Mouse (Mus musculus): ENCODE results near the gene Cc2d2b. TPM values are rescaled to one million over a fixed set of nuclear protein-coding genes. Genes with fewer than 3 reads are reported as not detected.

Cc2d2b gene
- polyA plus RNA-seq, 1 experiment from 2014 or later, result 0.15 TPM

GRCm38 (mm10) chr19:40769341-40769770 lies 20.8 kb downstream of the Cc2d2b start:
- Histone ChIP-seq H3K4me1 (ENCODE audit: control insufficient read depth, insufficient read depth, low read length) (no peaks in the 10 kb centered on the region), H3K4me3 (ENCODE audit: low read depth, low read length) (no peak overlapping the region), H3K27ac (ENCODE audit: low read depth, low read length) (no peak overlapping the region), H3K9me3 (replicated peaks; ENCODE audit: control insufficient read depth, low read length) (no peaks in the 10 kb centered on the region), H3K36me3 (ENCODE audit: control insufficient read depth, insufficient read depth, low read length) (no peaks in the 10 kb centered on the region), H3K9ac (ENCODE audit: low read length) (no peak overlapping the region), H3K27me3 (replicated peaks; ENCODE audit: control insufficient read depth, insufficient read depth, low read length) (no peaks in the 10 kb centered on the region), H3K4me2 (ENCODE audit: low read length) (no peak overlapping the region)
- DNase-seq (ENCODE audit: low spot score), result no peak
- WGBS, result 35% methylated on average over 7 of the region's 7 CpGs
- no peak for ATAC-seq

GRCm38 (mm10) chr19:40788004-40788714 lies 39.6 kb downstream of the Cc2d2b start:
- no peak for DNase-seq (ENCODE audit: low spot score)
- Histone ChIP-seq H3K4me3 (ENCODE audit: low read depth, low read length) (no peak overlapping the region), H3K4me2 (ENCODE audit: low read length) (no peak overlapping the region), H3K4me1 (ENCODE audit: control insufficient read depth, insufficient read depth, low read length) (no peaks in the 10 kb centered on the region), H3K27ac (ENCODE audit: low read depth, low read length) (no peak overlapping the region), H3K36me3 (ENCODE audit: control insufficient read depth, insufficient read depth, low read length) (no peaks in the 10 kb centered on the region), H3K27me3 (replicated peaks; ENCODE audit: control insufficient read depth, insufficient read depth, low read length) (no peaks in the 10 kb centered on the region), H3K9ac (ENCODE audit: low read length) (no peak overlapping the region), H3K9me3 (replicated peaks; ENCODE audit: control insufficient read depth, low read length) (no peaks in the 10 kb centered on the region)
- 78% methylated on average over 15 of the region's 15 CpGs for WGBS
- ATAC-seq, result no peak

GRCm38 (mm10) chr19:40788715-40789084 lies 40.1 kb downstream of the Cc2d2b start:
- Histone ChIP-seq H3K9me3 (replicated peaks; ENCODE audit: control insufficient read depth, low read length) (no peaks in the 10 kb centered on the region), H3K4me1 (ENCODE audit: control insufficient read depth, insufficient read depth, low read length) (no peaks in the 10 kb centered on the region), H3K9ac (ENCODE audit: low read length) (no peak overlapping the region), H3K4me3 (ENCODE audit: low read depth, low read length) (no peak overlapping the region), H3K4me2 (ENCODE audit: low read length) (no peak overlapping the region), H3K27me3 (replicated peaks; ENCODE audit: control insufficient read depth, insufficient read depth, low read length) (no peaks in the 10 kb centered on the region), H3K27ac (ENCODE audit: low read depth, low read length) (no peak overlapping the region), H3K36me3 (ENCODE audit: control insufficient read depth, insufficient read depth, low read length) (no peaks in the 10 kb centered on the region)
- DNase-seq (ENCODE audit: low spot score) (no peak), ATAC-seq (no peak)
- WGBS, result 82% methylated on average over 2 of the region's 2 CpGs

GRCm38 (mm10) chr19:40805176-40805737 lies 56.7 kb downstream of the Cc2d2b start:
- H3K27ac ChIP-seq (ENCODE audit: low read depth, low read length), result no peak overlapping the region
- no peak overlapping the region for H3K4me2 ChIP-seq (ENCODE audit: low read length)
- no peaks in the 10 kb centered on the region for H3K4me1 ChIP-seq (ENCODE audit: control insufficient read depth, insufficient read depth, low read length)
- H3K9ac ChIP-seq (ENCODE audit: low read length), result no peak overlapping the region
- H3K27me3 ChIP-seq (replicated peaks; ENCODE audit: control insufficient read depth, insufficient read depth, low read length), result no peaks in the 10 kb centered on the region
- WGBS, result 17% methylated on average over 7 of the region's 7 CpGs
- H3K9me3 ChIP-seq (replicated peaks; ENCODE audit: control insufficient read depth, low read length), result no peaks in the 10 kb centered on the region
- ATAC-seq (no peak), DNase-seq (ENCODE audit: low spot score) (no peak)
- H3K4me3 ChIP-seq (ENCODE audit: low read depth, low read length), result no peak overlapping the region
- H3K36me3 ChIP-seq (ENCODE audit: control insufficient read depth, insufficient read depth, low read length), result no peaks in the 10 kb centered on the region

GRCm38 (mm10) chr19:40809858-40810257 lies 61.3 kb downstream of the Cc2d2b start:
- Histone ChIP-seq H3K9ac (ENCODE audit: low read length) (no peak overlapping the region), H3K27me3 (replicated peaks; ENCODE audit: control insufficient read depth, insufficient read depth, low read length) (no peaks in the 10 kb centered on the region), H3K4me1 (ENCODE audit: control insufficient read depth, insufficient read depth, low read length) (no peaks in the 10 kb centered on the region), H3K4me2 (ENCODE audit: low read length) (no peak overlapping the region), H3K36me3 (ENCODE audit: control insufficient read depth, insufficient read depth, low read length) (no peaks in the 10 kb centered on the region), H3K27ac (ENCODE audit: low read depth, low read length) (no peak overlapping the region), H3K4me3 (ENCODE audit: low read depth, low read length) (no peak overlapping the region), H3K9me3 (replicated peaks; ENCODE audit: control insufficient read depth, low read length) (no peaks in the 10 kb centered on the region)
- 62% methylated on average over 7 of the region's 7 CpGs for WGBS
- DNase-seq (ENCODE audit: low spot score), result no peak
- ATAC-seq, result no peak

- Histone ChIP-seq H3K27me3 (replicated peaks; ENCODE audit: control insufficient read depth, insufficient read depth, low read length) (no peaks in the 10 kb centered on the region), H3K4me1 (ENCODE audit: control insufficient read depth, insufficient read depth, low read length) (no peaks in the 10 kb centered on the region), H3K4me2 (ENCODE audit: low read length) (no peak overlapping the region), H3K4me3 (ENCODE audit: low read depth, low read length) (no peak overlapping the region), H3K36me3 (ENCODE audit: control insufficient read depth, insufficient read depth, low read length) (no peaks in the 10 kb centered on the region), H3K9me3 (replicated peaks; ENCODE audit: control insufficient read depth, low read length) (no peaks in the 10 kb centered on the region), H3K27ac (ENCODE audit: low read depth, low read length) (no peak overlapping the region), H3K9ac (ENCODE audit: low read length) (no peak overlapping the region)
- ATAC-seq (no peak), DNase-seq (ENCODE audit: low spot score) (no peak)
- WGBS, result 86% methylated on average over 4 of the region's 4 CpGs
Observed at GRCm38 (mm10) chr19:40811840-40812239, 63.3 kb downstream of the Cc2d2b start.

GRCm38 (mm10) chr19:40812778-40813177 lies 64.2 kb downstream of the Cc2d2b start:
- H3K27me3 ChIP-seq (replicated peaks; ENCODE audit: control insufficient read depth, insufficient read depth, low read length), result no peaks in the 10 kb centered on the region
- H3K27ac ChIP-seq (ENCODE audit: low read depth, low read length), result no peak overlapping the region
- H3K4me1 ChIP-seq (ENCODE audit: control insufficient read depth, insufficient read depth, low read length), result no peaks in the 10 kb centered on the region
- H3K36me3 ChIP-seq (ENCODE audit: control insufficient read depth, insufficient read depth, low read length), result no peaks in the 10 kb centered on the region
- H3K9ac ChIP-seq (ENCODE audit: low read length), result no peak overlapping the region
- ATAC-seq (no peak), DNase-seq (ENCODE audit: low spot score) (no peak)
- WGBS, result 85% methylated on average over 3 of the region's 3 CpGs
- H3K4me3 ChIP-seq (ENCODE audit: low read depth, low read length), result no peak overlapping the region
- no peaks in the 10 kb centered on the region for H3K9me3 ChIP-seq (replicated peaks; ENCODE audit: control insufficient read depth, low read length)
- H3K4me2 ChIP-seq (ENCODE audit: low read length), result no peak overlapping the region

GRCm38 (mm10) chr19:40813385-40813784 lies 64.8 kb downstream of the Cc2d2b start:
- H3K9me3 ChIP-seq (replicated peaks; ENCODE audit: control insufficient read depth, low read length), result no peaks in the 10 kb centered on the region
- ATAC-seq (no peak), DNase-seq (ENCODE audit: low spot score) (no peak)
- no peaks in the 10 kb centered on the region for H3K4me1 ChIP-seq (ENCODE audit: control insufficient read depth, insufficient read depth, low read length)
- H3K36me3 ChIP-seq (ENCODE audit: control insufficient read depth, insufficient read depth, low read length), result no peaks in the 10 kb centered on the region
- no peak overlapping the region for H3K4me3 ChIP-seq (ENCODE audit: low read depth, low read length)
- 83% methylated on average over 14 of the region's 14 CpGs for whole genome bisulfite sequencing
- no peak overlapping the region for H3K27ac ChIP-seq (ENCODE audit: low read depth, low read length)
- no peak overlapping the region for H3K4me2 ChIP-seq (ENCODE audit: low read length)
- H3K9ac ChIP-seq (ENCODE audit: low read length), result no peak overlapping the region
- no peaks in the 10 kb centered on the region for H3K27me3 ChIP-seq (replicated peaks; ENCODE audit: control insufficient read depth, insufficient read depth, low read length)

- Histone ChIP-seq H3K36me3 (ENCODE audit: control insufficient read depth, insufficient read depth, low read length) (no peaks in the 10 kb centered on the region), H3K4me3 (ENCODE audit: low read depth, low read length) (no peak overlapping the region), H3K4me2 (ENCODE audit: low read length) (no peak overlapping the region), H3K27ac (ENCODE audit: low read depth, low read length) (no peak overlapping the region), H3K9me3 (replicated peaks; ENCODE audit: control insufficient read depth, low read length) (no peaks in the 10 kb centered on the region), H3K27me3 (replicated peaks; ENCODE audit: control insufficient read depth, insufficient read depth, low read length) (no peaks in the 10 kb centered on the region), H3K9ac (ENCODE audit: low read length) (no peak overlapping the region), H3K4me1 (ENCODE audit: control insufficient read depth, insufficient read depth, low read length) (no peaks in the 10 kb centered on the region)
- DNase-seq (ENCODE audit: low spot score) (no peak), ATAC-seq (no peak)
- 86% methylated on average over 7 of the region's 7 CpGs for WGBS
Observed at GRCm38 (mm10) chr19:40815645-40816183, 67.2 kb downstream of the Cc2d2b start.

All from forebrain, embryonic 14.5 days (tissue).